Mouse (Mus musculus) hindbrain, postnatal 0 days (tissue): Measurements from ENCODE around the gene Sf3b1. TPM values are rescaled to one million over a fixed set of nuclear protein-coding genes. Genes with fewer than 3 reads are reported as not detected.

Experiments used
- ATAC-seq: fragments of 200-750 bp; cut with Nextera tagmentation; 2 replicates; pipeline ENCODE4 v1.8.0; 2017; ENCODE audit warnings: mild to moderate bottlenecking, moderate TSS enrichment, moderate library complexity
- DNase-seq: peaks from one replicate; pipeline ENCODE4 v3.0.0-alpha.2; 2015; ENCODE audit warnings: low spot score
- H3K27ac ChIP-seq: fragments of 300-500 bp; sonication (generic); 2 replicates; pipeline ENCODE4 v1.5.1; 2014; ENCODE audit warnings: mild to moderate bottlenecking
- H3K27me3 ChIP-seq: fragments of 300-500 bp; sonication (generic); 2 replicates; pipeline ENCODE4 v1.6.1; 2014; ENCODE audit warnings: low read length, mixed read lengths; ENCODE audit not compliant: insufficient read depth
- H3K36me3 ChIP-seq: fragments of 300-500 bp; sonication (generic); 2 replicates; pipeline ENCODE4 v1.6.1; 2014; ENCODE audit warnings: low read length, mixed read lengths; ENCODE audit not compliant: insufficient read depth
- H3K4me1 ChIP-seq: fragments of 300-500 bp; sonication (generic); 2 replicates; pipeline ENCODE4 v1.6.1; 2014; ENCODE audit warnings: antibody characterized with exemption, low read length, mixed read lengths; ENCODE audit not compliant: insufficient read depth
- H3K4me2 ChIP-seq: fragments of 300-500 bp; sonication (generic); 2 replicates; pipeline ENCODE4 v1.6.1; 2014; ENCODE audit warnings: low read depth, mild to moderate bottlenecking, low read length, moderate library complexity, mixed read lengths
- H3K4me3 ChIP-seq: fragments of 300-500 bp; sonication (generic); 2 replicates; pipeline ENCODE4 v1.5.1; 2014; ENCODE audit warnings: low read length
- H3K9ac ChIP-seq: fragments of 300-500 bp; sonication (generic); replicated peaks from 2 replicates; pipeline ENCODE4 v1.6.1; 2014; ENCODE audit warnings: mild to moderate bottlenecking, low read length, moderate library complexity, mixed read lengths
- H3K9me3 ChIP-seq: fragments of 300-500 bp; sonication (generic); 2 replicates; pipeline ENCODE4 v1.6.1; 2016; ENCODE audit warnings: low read length, mixed read lengths
- CTCF ChIP-seq: IDR thresholded peaks from 2 replicates; pipeline ENCODE4 v1.5.1; 2016; ENCODE audit warnings: antibody characterized with exemption, control low read depth, low read depth
- WGBS: fragments of 180-500 bp; shearing (Covaris S2); extraction: QIAGEN DNeasy Blood & Tissue Kit; methylation state at CpG from one replicate; pipeline ENCODE4 v1.1.7; 2014; 5-methylcytosine and 5-hydroxymethylcytosine counted together
- polyA plus RNA-seq: library from polyadenylated mRNA; unstranded; fragments of >200 nt; fragmentation: Nextera tagmentation; extraction: Ambion mirVana; gene quantifications from 2 replicates; pipeline ENCODE4 v1.2.1, GENCODE M21; 2015
- total RNA-seq: library from RNA; depleted of rRNA; stranded (reverse); fragments of >200 nt; gene quantifications from 2 replicates; pipeline ENCODE4 v1.2.3, GENCODE M21; 2014

The Sf3b1 gene
- total and polyA plus RNA-seq, 2 experiments from 2014 or later = 141 to 261 TPM

GRCm38 (mm10) chr1:55055322-55056115, 28.2 kb upstream of the Sf3b1 start:
- Histone ChIP-seq H3K9ac (no peak overlapping the region), H3K27ac (no peak overlapping the region), H3K27me3 (no peaks in the 10 kb centered on the region), H3K4me2 (no peak overlapping the region), H3K36me3 (no peaks in the 10 kb centered on the region), H3K4me3 (no peak overlapping the region), H3K4me1 (peaks cover 6% of the 10 kb centered on the region), H3K9me3 (no peaks in the 10 kb centered on the region)
- no peak for DNase-seq
- 89% methylated on average over 5 of the region's 5 CpGs for WGBS
- ATAC-seq = no peak
- TF ChIP-seq CTCF = no peak

DNA sequence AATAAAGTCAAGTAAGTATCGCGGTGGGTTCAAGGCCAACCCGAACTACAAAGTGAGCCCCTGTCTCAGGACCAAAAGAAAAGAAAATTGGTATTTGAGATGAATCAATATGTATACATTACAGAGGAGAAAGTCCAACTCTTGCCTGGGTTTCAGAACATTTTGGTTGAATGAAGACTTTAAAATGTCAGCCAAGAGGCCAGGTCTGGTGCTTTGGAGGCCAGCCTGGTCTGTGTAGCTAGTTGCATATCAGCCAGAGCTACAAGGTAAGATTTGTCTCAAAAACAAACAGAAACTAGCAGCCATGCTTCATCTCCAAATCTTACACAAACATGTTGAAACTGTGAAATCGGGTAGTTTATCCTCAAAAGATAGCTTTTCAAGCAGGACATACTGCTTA, 26.3 kb upstream of the Sf3b1 start:
- H3K4me3 ChIP-seq = peak overlapping the region; percentile 83
- H3K4me2 ChIP-seq = peak overlapping the region; percentile 76
- no peaks in the 10 kb centered on the region for H3K9me3 ChIP-seq
- TF ChIP-seq CTCF = no peak
- H3K4me1 ChIP-seq = peaks cover 6% of the 10 kb centered on the region
- ATAC-seq (no peak), DNase-seq (no peak)
- H3K36me3 ChIP-seq = no peaks in the 10 kb centered on the region
- WGBS = 73% methylated on average over 4 of the region's 4 CpGs
- H3K27ac ChIP-seq = no peak overlapping the region
- no peaks in the 10 kb centered on the region for H3K27me3 ChIP-seq
- peak overlapping the region; percentile 65; the same call in 1 of the 2 replicates for H3K9ac ChIP-seq

GRCm38 (mm10) chr1:55053005-55053404, 25.7 kb upstream of the Sf3b1 start:
- peak overlapping the region; percentile 65 for H3K9ac ChIP-seq
- no peaks in the 10 kb centered on the region for H3K36me3 ChIP-seq
- peak; percentile 56 for DNase-seq
- H3K9me3 ChIP-seq = no peaks in the 10 kb centered on the region
- ATAC-seq = no peak; the same call in 1 of the 2 replicates
- H3K27ac ChIP-seq = peak overlapping the region; percentile 84
- H3K27me3 ChIP-seq = no peaks in the 10 kb centered on the region
- TF ChIP-seq CTCF = peak; percentile 31
- peaks cover 6% of the 10 kb centered on the region for H3K4me1 ChIP-seq
- WGBS = under 1% methylated on average over 38 of the region's 42 CpGs
- peak overlapping the region; percentile 83 for H3K4me3 ChIP-seq
- peak overlapping the region; percentile 76 for H3K4me2 ChIP-seq

GRCm38 (mm10) chr1:55052355-55052953, 25.2 kb upstream of the Sf3b1 start, which contains the start of gene Coq10b:
TSS of gene Coq10b (plus strand) at chr1:55052770.
- no peaks in the 10 kb centered on the region for H3K27me3 ChIP-seq
- peak within 1 kb of the TSS; percentile 84 for H3K27ac ChIP-seq
- peak within 1 kb of the TSS; percentile 83 for H3K4me3 ChIP-seq
- H3K9ac ChIP-seq = peak within 1 kb of the TSS; percentile 65
- H3K9me3 ChIP-seq = no peaks in the 10 kb centered on the region
- no peaks in the 10 kb centered on the region for H3K36me3 ChIP-seq
- peaks cover 6% of the 10 kb centered on the region for H3K4me1 ChIP-seq
- ATAC-seq (peak; percentile 100), DNase-seq (peak; percentile 99)
- peak within 1 kb of the TSS; percentile 76 for H3K4me2 ChIP-seq
- peak; percentile 41; the same call in 1 of the 2 replicates for TF ChIP-seq CTCF
- under 1% methylated on average over 46 of the region's 46 CpGs for WGBS

DNA sequence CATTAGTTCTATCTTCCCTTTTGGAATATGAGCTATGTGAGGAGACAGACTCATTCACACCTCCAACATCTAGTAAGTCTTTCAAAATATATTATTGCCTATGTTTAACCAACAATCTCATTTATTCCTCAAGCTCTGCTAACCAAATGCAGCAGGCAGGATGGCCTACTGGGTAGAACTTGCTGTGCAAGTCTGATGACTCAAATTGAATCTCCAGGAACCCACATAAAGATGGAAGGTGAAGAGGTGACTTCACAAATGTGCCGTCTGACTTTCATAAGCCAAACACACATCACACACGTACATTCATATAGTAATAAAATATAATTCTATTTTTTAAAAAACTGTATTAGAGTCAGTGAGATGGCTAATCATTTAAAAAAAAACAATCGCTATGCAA, 24.4 kb upstream of the Sf3b1 start:
- peaks cover 6% of the 10 kb centered on the region for H3K4me1 ChIP-seq
- H3K9ac ChIP-seq = no peak overlapping the region
- WGBS = 68% methylated on average over 3 of the region's 3 CpGs
- no peaks in the 10 kb centered on the region for H3K9me3 ChIP-seq
- H3K4me2 ChIP-seq = peak overlapping the region; percentile 69
- peak overlapping the region; percentile 73 for H3K27ac ChIP-seq
- DNase-seq = no peak
- no peaks in the 10 kb centered on the region for H3K27me3 ChIP-seq
- H3K4me3 ChIP-seq = no peak overlapping the region; the same call in 1 of the 2 replicates
- ATAC-seq = no peak
- TF ChIP-seq CTCF = no peak
- no peaks in the 10 kb centered on the region for H3K36me3 ChIP-seq

GRCm38 (mm10) chr1:55048841-55049587, 21.7 kb upstream of the Sf3b1 start:
- WGBS = 68% methylated on average over 4 of the region's 4 CpGs
- H3K4me1 ChIP-seq = peaks cover 6% of the 10 kb centered on the region
- TF ChIP-seq CTCF = no peak
- H3K36me3 ChIP-seq = no peaks in the 10 kb centered on the region
- H3K9ac ChIP-seq = no peak overlapping the region
- H3K4me2 ChIP-seq = no peak overlapping the region
- DNase-seq (no peak), ATAC-seq (no peak)
- no peaks in the 10 kb centered on the region for H3K27me3 ChIP-seq
- H3K27ac ChIP-seq = no peak overlapping the region
- no peaks in the 10 kb centered on the region for H3K9me3 ChIP-seq
- H3K4me3 ChIP-seq = no peak overlapping the region
